Mouse (Mus musculus) embryo, embryonic 9.5 days (tissue): ENCODE results near the gene Gzma.

Experiments used
- DNase-seq: peaks from one replicate; pipeline ENCODE4 v3.0.0-alpha.2; 2017; ENCODE audit errors: extremely low spot score

The Gzma gene

GRCm38 (mm10) chr13:113100879-113101278 is at the start of gene Gzma:
Gene Gzma (minus strand): TSS chr13:113100981.
- no peak for DNase-seq

GRCm38 (mm10) chr13:113139597-113139996 is 38.8 kb upstream of the Gzma start:
- DNase-seq, result no peak

DNA sequence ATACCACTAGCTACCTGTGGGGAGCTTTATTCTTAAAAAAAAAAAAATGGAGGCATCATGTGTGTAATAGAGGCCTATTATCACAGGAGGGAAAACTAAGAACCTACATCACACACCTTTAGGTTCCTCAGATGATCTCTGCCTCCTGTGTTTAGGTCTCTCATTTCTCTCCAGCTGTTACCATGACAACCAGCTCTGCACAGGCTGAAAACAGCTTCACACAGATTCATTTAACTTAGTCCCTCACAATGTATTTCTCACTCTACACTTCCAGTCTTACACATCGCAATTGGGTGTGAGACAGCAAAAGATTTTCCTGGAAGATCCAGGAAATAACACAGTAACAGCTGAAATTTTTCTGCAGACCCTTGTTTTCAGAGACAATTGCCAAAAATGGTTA is 29.2 kb upstream of the Gzma start:
- no peak for DNase-seq

DNA sequence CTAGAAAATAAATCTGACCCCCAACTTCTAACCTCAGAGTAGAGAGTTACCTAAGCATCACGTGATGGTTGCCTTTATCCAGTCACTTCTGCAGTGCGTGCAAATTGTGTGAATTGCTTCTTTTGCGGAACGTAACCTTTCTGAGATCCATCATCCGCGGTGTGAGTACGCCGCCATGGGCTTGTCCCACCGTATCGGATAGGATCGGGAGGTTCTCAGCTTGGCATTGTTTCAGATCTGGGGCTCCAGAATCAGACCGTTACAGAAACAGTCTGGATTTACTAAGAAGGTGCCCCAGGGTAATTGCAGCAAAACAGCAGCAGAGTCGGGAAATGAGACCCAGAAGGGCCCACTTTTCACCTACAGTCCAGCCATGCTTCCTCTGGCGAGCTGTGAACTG is 20.5 kb upstream of the Gzma start:
- DNase-seq, result no peak

- no peak for DNase-seq
Measured at GRCm38 (mm10) chr13:113120324-113121237, 19.8 kb upstream of the Gzma start.

DNA sequence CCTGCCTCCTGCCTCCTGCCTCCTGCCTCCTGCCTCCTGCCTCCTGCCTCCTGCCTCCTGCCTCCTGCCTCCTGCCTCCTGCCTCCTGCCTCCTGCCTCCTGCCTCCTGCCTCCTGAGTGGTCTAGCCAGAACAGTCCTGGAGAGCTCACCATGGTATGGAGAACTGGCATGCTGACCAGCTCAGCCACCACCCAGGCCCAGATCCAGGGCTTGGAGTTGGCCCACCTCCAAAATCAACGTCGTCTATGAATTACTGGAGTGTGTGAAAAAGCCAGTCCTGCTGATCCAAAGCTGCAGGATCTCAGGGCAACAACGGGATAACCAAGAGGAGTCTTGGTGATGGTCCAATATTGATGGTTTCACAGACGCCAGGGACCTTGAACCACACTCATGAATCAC is 18.2 kb upstream of the Gzma start:
- DNase-seq, result no peak

- no peak for DNase-seq
Measured at GRCm38 (mm10) chr13:113104759-113105158, 4.0 kb upstream of the Gzma start.

- DNase-seq, result no peak
Measured at GRCm38 (mm10) chr13:113101804-113102203, 1.0 kb upstream of the Gzma start.

- no peak for DNase-seq
Measured at GRCm38 (mm10) chr13:113098406-113098805, 2.4 kb downstream of the Gzma start.

DNA sequence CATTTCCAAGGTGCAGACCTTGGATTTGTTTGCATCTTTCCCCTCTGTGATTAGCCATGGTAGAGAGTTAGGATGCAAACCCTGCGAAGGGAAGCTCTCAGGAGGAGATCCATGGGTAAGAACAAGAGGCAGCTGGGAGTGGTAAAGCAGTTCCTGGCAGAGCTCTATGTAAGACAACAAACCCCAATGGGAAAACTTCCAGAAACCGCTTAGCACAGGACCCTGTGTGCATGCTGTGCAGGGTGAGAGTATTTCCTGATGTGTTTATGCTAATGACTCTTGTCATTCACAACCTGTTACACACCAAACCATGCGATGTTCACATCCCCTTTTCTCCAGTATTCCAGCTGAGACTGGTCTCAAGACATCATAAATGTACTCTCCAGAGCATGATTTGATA is 3.8 kb downstream of the Gzma start:
- DNase-seq, result no peak

- DNase-seq, result no peak
Measured at GRCm38 (mm10) chr13:113094618-113095017, 6.2 kb downstream of the Gzma start.

DNA sequence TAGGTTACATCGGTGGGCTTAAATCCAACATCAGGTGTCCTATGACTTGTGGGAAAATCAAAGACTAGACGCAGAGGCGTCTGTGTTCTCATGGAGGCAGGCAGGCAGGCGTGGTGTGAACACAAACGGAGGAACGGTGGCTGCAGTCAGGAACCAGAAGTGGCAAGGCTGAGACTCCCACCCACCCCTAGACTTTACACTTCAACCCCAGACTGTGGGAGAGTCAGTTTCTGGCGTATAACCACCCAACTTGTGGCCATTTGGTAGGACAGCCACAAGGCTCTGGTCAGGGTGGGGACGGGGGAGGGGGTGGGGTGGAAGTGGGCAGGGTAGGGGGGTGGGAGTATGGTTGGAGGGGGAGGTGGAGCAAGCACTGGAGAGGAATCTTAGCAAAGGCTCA is 10.3 kb downstream of the Gzma start:
- no peak for DNase-seq

GRCm38 (mm10) chr13:113087226-113088017 is 13.4 kb downstream of the Gzma start:
- DNase-seq, result no peak

- no peak for DNase-seq
Measured at GRCm38 (mm10) chr13:113084732-113085131, 16.0 kb downstream of the Gzma start.

DNA sequence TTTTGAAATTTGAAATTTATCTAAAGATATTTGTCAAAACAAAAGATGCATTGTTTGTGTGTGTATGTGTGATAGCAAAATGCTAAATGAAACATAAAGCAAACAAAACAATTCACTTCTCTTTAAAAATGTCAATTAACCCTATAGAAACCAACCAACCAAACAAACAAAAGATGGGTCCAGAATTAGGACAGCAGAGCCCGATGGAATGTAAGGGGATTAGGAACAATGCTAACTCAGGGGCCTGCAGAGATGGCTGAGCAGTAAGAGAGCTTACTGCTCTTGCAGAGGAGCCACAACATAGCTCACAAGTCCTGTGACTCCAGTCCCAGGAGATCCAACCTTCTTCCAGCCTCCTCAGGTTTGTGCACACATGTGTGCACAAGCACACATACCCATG is 18.7 kb downstream of the Gzma start:
- DNase-seq, result no peak

GRCm38 (mm10) chr13:113079021-113079420 is 21.8 kb downstream of the Gzma start:
- no peak for DNase-seq

- no peak for DNase-seq
Measured at GRCm38 (mm10) chr13:113064542-113064941, 36.2 kb downstream of the Gzma start.

- no peak for DNase-seq
Measured at GRCm38 (mm10) chr13:113061746-113062145, 39.0 kb downstream of the Gzma start.

DNA sequence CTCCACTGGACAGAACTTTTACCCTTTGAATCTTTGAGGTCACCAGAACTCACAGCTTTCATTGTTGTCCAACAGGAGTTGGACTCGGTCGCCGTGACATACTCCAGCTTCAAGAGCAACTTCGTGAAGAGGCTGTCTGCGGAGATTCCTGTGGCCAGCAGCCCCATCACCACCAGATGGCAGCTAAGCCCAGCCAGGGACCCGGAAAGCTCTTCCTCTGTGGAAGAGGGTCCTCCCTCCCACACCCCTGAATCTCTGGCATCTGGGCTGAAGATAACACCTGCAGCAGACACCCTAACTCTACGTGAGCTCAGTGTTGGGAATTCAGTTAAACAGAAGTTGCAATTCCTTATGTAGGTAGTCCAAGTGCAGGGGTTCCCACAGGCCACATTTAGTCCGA is 45.0 kb downstream of the Gzma start:
- DNase-seq, result peak; percentile 39

GRCm38 (mm10) chr13:113054230-113054629 is 46.6 kb downstream of the Gzma start:
- DNase-seq, result no peak

DNA sequence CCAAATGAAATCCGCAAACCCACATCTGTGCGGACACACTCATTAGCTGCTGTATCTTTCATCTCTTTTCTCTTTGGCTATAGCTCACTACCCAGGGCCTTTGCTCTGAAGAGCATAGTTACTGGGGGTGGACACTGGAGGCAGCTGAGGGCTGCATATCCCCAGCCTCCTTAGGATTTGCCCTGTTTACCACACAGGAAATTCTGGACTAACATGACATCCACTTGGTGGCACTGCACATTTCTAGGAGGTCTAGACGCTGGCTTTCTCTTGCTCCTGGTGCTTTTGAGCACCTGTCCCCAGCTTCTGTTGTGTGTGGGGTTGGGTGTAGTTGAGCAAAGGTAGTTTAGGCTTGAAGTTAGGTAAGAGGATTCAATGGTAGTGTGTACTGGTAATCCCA is 53.1 kb downstream of the Gzma start:
- no peak for DNase-seq

DNA sequence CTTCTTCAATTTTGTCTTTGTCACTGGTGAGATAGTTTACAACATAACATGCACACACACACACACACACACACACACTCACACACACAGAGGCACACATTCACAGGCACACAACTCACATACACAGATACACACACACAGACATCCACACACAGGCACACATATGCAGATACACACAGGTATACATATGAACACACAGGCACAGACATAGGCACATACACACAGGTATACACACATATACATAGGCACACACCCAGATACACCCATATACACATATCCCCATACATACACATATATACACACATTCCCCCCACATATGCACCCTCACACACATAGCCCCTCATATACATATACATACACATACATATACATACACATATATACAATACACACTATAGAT is 53.8 kb downstream of the Gzma start:
- DNase-seq, result no peak
